Mouse (Mus musculus) liver, postnatal 0 days (tissue): ENCODE data around the gene Tnfrsf11a. TPM values are rescaled to one million over a fixed set of nuclear protein-coding genes. Genes with fewer than 3 reads are reported as not detected.

ENCODE experiments used
- ATAC-seq: fragments of 200-750 bp; cut with Nextera tagmentation; 2 replicates; pipeline ENCODE4 v1.8.0; 2017; ENCODE audit warnings: mild to moderate bottlenecking, moderate library complexity
- DNase-seq: peaks from one replicate; pipeline ENCODE4 v3.0.0-alpha.2; 2016
- H3K27ac ChIP-seq: fragments of 300-500 bp; sonication (generic); 2 replicates; pipeline ENCODE4 v1.5.1; 2014; ENCODE audit warnings: antibody characterized with exemption, moderate library complexity, mild to moderate bottlenecking, low read depth
- H3K27me3 ChIP-seq: fragments of 300-500 bp; sonication (generic); 2 replicates; pipeline ENCODE4 v1.6.1; 2014; ENCODE audit warnings: low read length, control low read depth, mixed read lengths; ENCODE audit not compliant: insufficient read depth
- H3K36me3 ChIP-seq: fragments of 300-500 bp; sonication (generic); replicated peaks from 2 replicates; pipeline ENCODE4 v1.6.1; 2014; ENCODE audit warnings: mild to moderate bottlenecking, control low read depth, low read length, moderate library complexity, mixed read lengths; ENCODE audit not compliant: insufficient read depth
- H3K4me1 ChIP-seq: fragments of 300-500 bp; sonication (generic); 2 replicates; pipeline ENCODE4 v1.6.1; 2014; ENCODE audit warnings: antibody characterized with exemption, mild to moderate bottlenecking, control low read depth; ENCODE audit not compliant: insufficient read depth
- H3K4me2 ChIP-seq: fragments of 300-500 bp; sonication (generic); 2 replicates; pipeline ENCODE4 v1.6.1; 2014; ENCODE audit warnings: low read depth, mild to moderate bottlenecking, low read length, moderate library complexity, mixed read lengths
- H3K4me3 ChIP-seq: fragments of 300-500 bp; sonication (generic); 2 replicates; pipeline ENCODE4 v1.5.1; 2014; ENCODE audit warnings: low read depth, low read length
- H3K9ac ChIP-seq: fragments of 300-500 bp; sonication (generic); replicated peaks from 2 replicates; pipeline ENCODE4 v1.6.1; 2014; ENCODE audit warnings: mild to moderate bottlenecking, moderate library complexity
- H3K9me3 ChIP-seq: fragments of 300-500 bp; sonication (generic); 2 replicates; pipeline ENCODE4 v1.6.1; 2016; ENCODE audit warnings: mild to moderate bottlenecking, control low read depth, low read length, mixed read lengths
- CTCF ChIP-seq: sonication (generic); IDR thresholded peaks from 2 replicates; pipeline ENCODE4 v1.5.1; 2016; ENCODE audit warnings: antibody characterized with exemption, low read depth
- EP300 ChIP-seq: IDR thresholded peaks from 2 replicates; pipeline ENCODE4 v1.6.1; 2016; ENCODE audit warnings: antibody characterized with exemption, low read depth, mild to moderate bottlenecking
- WGBS: fragments of 180-500 bp; shearing (Covaris S2); extraction: QIAGEN DNeasy Blood & Tissue Kit; methylation state at CpG from one replicate; pipeline ENCODE4 v1.1.7; 2014; ENCODE audit not compliant: insufficient replicate concordance; 5-methylcytosine and 5-hydroxymethylcytosine counted together
- polyA plus RNA-seq: library from polyadenylated mRNA; unstranded; fragments of >200 nt; fragmentation: Nextera tagmentation; extraction: Ambion mirVana; gene quantifications from 2 replicates; pipeline ENCODE4 v1.2.1, GENCODE M21; 2015

The Tnfrsf11a gene
- polyA plus RNA-seq, 1 experiment from 2014 or later = 0.89 TPM

DNA sequence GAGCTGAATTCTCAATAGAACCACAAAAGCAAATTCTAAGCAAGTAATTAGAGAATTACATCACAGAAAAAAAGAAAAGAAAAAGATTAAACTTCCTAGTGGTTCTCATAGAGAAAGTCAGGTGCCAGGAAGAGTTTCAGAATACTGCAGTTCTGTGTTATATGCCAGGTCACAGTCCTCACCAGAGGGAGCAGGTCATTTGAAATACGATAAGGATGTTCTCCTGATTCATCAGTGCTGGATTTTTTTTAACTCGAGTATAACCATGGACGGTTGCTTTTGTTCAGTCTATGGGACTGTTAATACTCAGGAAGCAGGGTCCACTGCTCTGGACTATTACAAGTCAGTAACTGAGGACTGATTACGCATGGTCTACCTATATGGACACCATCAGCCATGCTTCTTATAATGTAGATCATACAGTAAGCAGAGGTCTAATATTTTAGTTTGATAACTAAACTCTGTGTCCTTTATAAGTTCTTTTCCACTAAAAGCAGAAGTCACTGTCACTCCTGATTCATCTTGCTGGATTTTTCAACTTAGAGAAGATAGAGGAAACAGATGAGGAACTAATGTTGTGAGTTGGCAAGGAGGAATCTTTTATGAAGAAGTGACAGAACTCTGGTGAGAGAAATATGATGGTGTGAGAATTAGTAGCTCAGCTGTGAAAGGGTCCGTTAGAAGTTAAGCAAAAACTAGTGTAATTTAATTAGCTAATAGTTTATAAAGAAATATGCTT, 33.5 kb upstream of the Tnfrsf11a start:
- Histone ChIP-seq H3K4me2 (no peak overlapping the region), H3K27ac (no peak overlapping the region), H3K36me3 (peaks cover 40% of the 10 kb centered on the region), H3K9me3 (no peaks in the 10 kb centered on the region), H3K4me1 (no peaks in the 10 kb centered on the region), H3K27me3 (no peaks in the 10 kb centered on the region), H3K4me3 (no peak overlapping the region), H3K9ac (no peak overlapping the region)
- DNase-seq = no peak
- ATAC-seq = no peak
- WGBS = 73% methylated on average over 5 of the region's 5 CpGs
- TF ChIP-seq CTCF (no peak), EP300 (no peak)

GRCm38 (mm10) chr1:105748091-105748799, 32.3 kb upstream of the Tnfrsf11a start:
- Histone ChIP-seq H3K4me2 (no peak overlapping the region), H3K27ac (no peak overlapping the region), H3K9ac (no peak overlapping the region), H3K4me3 (no peak overlapping the region), H3K36me3 (peaks cover 39% of the 10 kb centered on the region), H3K4me1 (no peaks in the 10 kb centered on the region), H3K9me3 (no peaks in the 10 kb centered on the region), H3K27me3 (no peaks in the 10 kb centered on the region)
- DNase-seq = no peak
- WGBS = 88% methylated on average over 4 of the region's 4 CpGs
- TF ChIP-seq CTCF (no peak), EP300 (no peak)
- no peak for ATAC-seq

DNA sequence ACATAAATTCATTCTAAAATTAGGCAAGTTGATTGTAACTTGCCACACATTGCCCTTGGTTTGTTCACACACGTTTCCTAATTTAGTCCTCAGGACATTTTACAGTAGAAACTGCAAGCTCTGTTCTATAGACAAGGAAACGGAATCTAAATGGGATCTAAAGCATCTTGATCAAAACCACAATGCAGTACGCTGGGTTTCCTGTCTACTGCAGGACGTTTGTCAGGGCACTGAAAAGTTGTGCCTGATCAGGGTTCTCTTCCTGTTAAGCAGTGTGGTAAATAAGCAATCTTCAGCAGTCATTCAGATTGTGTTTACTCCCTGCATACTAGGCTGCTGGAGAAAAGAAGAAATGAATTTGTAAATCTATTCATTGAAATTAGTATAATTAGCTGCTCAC, 28.3 kb upstream of the Tnfrsf11a start:
- Histone ChIP-seq H3K36me3 (peaks cover 30% of the 10 kb centered on the region), H3K9ac (no peak overlapping the region), H3K27me3 (no peaks in the 10 kb centered on the region), H3K9me3 (no peaks in the 10 kb centered on the region), H3K4me3 (no peak overlapping the region), H3K4me1 (no peaks in the 10 kb centered on the region), H3K27ac (no peak overlapping the region), H3K4me2 (no peak overlapping the region)
- WGBS = 34% methylated on average over 4 of the region's 4 CpGs
- no peak for ATAC-seq
- no peak for DNase-seq
- TF ChIP-seq CTCF = no peak
- TF ChIP-seq EP300 = no peak

DNA sequence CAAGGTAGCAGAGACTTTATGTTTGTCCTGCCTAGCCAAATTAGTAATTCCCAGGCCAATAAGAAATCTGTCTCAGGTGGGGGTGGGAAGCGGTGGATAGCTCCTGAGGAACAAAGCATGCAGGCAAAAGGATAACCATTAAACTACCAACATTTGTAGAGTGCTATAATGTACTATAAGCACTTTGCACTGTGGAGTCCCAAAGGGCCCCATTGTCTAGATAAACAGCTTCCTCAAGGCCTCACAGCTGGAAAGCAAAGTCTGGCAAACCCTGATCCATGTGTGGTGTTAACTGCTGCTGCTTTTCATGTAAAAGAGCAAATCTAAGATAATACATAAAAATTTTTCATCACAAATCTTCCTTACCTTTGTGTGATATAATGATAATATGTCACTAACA, 27.6 kb upstream of the Tnfrsf11a start:
- TF ChIP-seq EP300 (no peak), CTCF (no peak)
- ATAC-seq = no peak
- no peaks in the 10 kb centered on the region for H3K4me1 ChIP-seq
- no peaks in the 10 kb centered on the region for H3K9me3 ChIP-seq
- WGBS = 92% methylated on average over 1 of the region's 1 CpGs
- H3K27ac ChIP-seq = no peak overlapping the region
- DNase-seq = no peak
- H3K9ac ChIP-seq = no peak overlapping the region
- peaks cover 28% of the 10 kb centered on the region for H3K36me3 ChIP-seq
- H3K27me3 ChIP-seq = no peaks in the 10 kb centered on the region
- H3K4me2 ChIP-seq = no peak overlapping the region
- H3K4me3 ChIP-seq = no peak overlapping the region

DNA sequence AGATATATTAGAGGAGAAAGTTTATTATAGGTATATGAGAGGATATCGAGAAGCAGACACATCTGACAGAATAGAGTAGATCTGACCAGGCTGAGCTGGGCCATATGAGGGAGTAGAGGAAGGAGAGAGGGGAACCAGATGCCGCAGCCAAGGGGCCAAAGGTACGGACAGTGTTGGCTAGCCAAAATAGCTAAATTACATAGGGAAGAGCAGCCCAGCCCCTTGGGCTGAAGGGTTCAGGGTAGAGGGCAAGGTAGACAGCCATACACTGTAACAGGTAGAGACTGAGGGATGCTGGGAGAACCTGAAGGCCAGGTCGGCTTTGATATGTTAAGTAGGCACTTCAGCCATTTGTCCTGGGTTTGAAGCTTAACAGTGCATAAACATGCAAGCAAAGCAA, 21.7 kb upstream of the Tnfrsf11a start:
- Histone ChIP-seq H3K36me3 (0 out of 2 replicates have a peak, but pooled peaks cover 3% of the 10 kb centered on the region), H3K9me3 (0 out of 2 replicates have a peak, but pooled peaks cover 2% of the 10 kb centered on the region), H3K9ac (no peak overlapping the region), H3K4me1 (no peaks in the 10 kb centered on the region), H3K4me3 (no peak overlapping the region), H3K27ac (no peak overlapping the region), H3K4me2 (no peak overlapping the region), H3K27me3 (no peaks in the 10 kb centered on the region)
- ATAC-seq (no peak), DNase-seq (no peak)
- TF ChIP-seq EP300 (no peak), CTCF (no peak)
- 89% methylated on average over 4 of the region's 4 CpGs for WGBS

- Histone ChIP-seq H3K36me3 (no peaks in the 10 kb centered on the region), H3K9me3 (0 out of 2 replicates have a peak, but pooled peaks cover 2% of the 10 kb centered on the region), H3K4me2 (no peak overlapping the region), H3K4me1 (no peaks in the 10 kb centered on the region), H3K27me3 (no peaks in the 10 kb centered on the region), H3K4me3 (no peak overlapping the region), H3K27ac (no peak overlapping the region), H3K9ac (no peak overlapping the region)
- no peak for DNase-seq
- TF ChIP-seq EP300 = no peak
- no peak for ATAC-seq
- WGBS = 75% methylated on average over 3 of the region's 3 CpGs
These were observed 20.9 kb upstream of the Tnfrsf11a start for GRCm38 (mm10) chr1:105759422-105760165.
